Mouse (Mus musculus) CH12.LX (cell line): ENCODE measurements around the gene Kmt5b. TPM values are rescaled to one million over a fixed set of nuclear protein-coding genes. Genes with fewer than 3 reads are reported as not detected.

Source experiments
- DNase-seq: peaks from one replicate; pipeline ENCODE4 v3.0.0-alpha.2; 2013; ENCODE audit errors: extremely low read depth
- H3K27ac ChIP-seq: 2 replicates; pipeline ENCODE4 v1.5.1; 2012; ENCODE audit warnings: low read depth, mild to moderate bottlenecking, control low read depth, moderate library complexity; ENCODE audit not compliant: insufficient read depth
- H3K27me3 ChIP-seq: replicated peaks from 2 replicates; pipeline ENCODE3; 2012; ENCODE audit warnings: inconsistent platforms
- H3K36me3 ChIP-seq, 2 experiments: replicated peaks in 1 of 2; 2 replicates each; pipeline versions ENCODE3 to v1.6.1; 2012; ENCODE audit warnings: inconsistent platforms in 1 of 2, low read length in 1 of 2, mild to moderate bottlenecking in 1 of 2, mixed read lengths in 1 of 2, moderate library complexity in 1 of 2; ENCODE audit not compliant: control insufficient read depth in 1 of 2, insufficient read depth in 1 of 2
- H3K4me1 ChIP-seq, 2 experiments: 2 replicates each; pipeline ENCODE4 v1.6.1; 2012; ENCODE audit warnings: inconsistent platforms in 1 of 2, moderate library complexity in 1 of 2; ENCODE audit not compliant: insufficient read depth in 2 of 2, control insufficient read depth in 1 of 2
- H3K4me2 ChIP-seq: 2 replicates; pipeline ENCODE4 v1.6.1; 2012; ENCODE audit warnings: low read depth, mild to moderate bottlenecking, control low read depth; ENCODE audit not compliant: poor library complexity, insufficient read depth, severe bottlenecking
- H3K4me3 ChIP-seq, 3 experiments: fragments of 150-350 bp in 1 of 3; sonication (generic) in 1 of 3; replicated peaks in 1 of 3; 2 replicates each; pipeline versions ENCODE3 to v1.5.1; 2011 to 2012; ENCODE audit warnings: low read depth in 2 of 3, low read length in 2 of 3, mild to moderate bottlenecking in 2 of 3, moderate library complexity in 2 of 3, control low read depth in 1 of 3, improper control_type of control experiment in 1 of 3, inconsistent platforms in 1 of 3, mixed read lengths in 1 of 3; ENCODE audit not compliant: poor library complexity in 1 of 3
- H3K79me2 ChIP-seq: replicated peaks from 2 replicates; pipeline ENCODE4 v1.6.1; 2012; ENCODE audit warnings: mild to moderate bottlenecking, moderate library complexity; ENCODE audit not compliant: control insufficient read depth, poor library complexity, insufficient read depth, severe bottlenecking; ENCODE audit errors: extremely low read depth
- H3K9ac ChIP-seq: 2 replicates; pipeline ENCODE4 v1.6.1; 2012; ENCODE audit warnings: low read depth, mild to moderate bottlenecking, control low read depth, moderate library complexity; ENCODE audit not compliant: insufficient read depth
- H3K9me3 ChIP-seq: replicated peaks from 2 replicates; pipeline ENCODE3; 2012; ENCODE audit warnings: low read length, inconsistent platforms, mixed read lengths
- CHD2 ChIP-seq: IDR thresholded peaks from 2 replicates; pipeline ENCODE4 v1.6.1; 2011; ENCODE audit warnings: low read length, improper control_type of control experiment
- CTCF ChIP-seq, 2 experiments: IDR thresholded peaks in 1 of 2; conservative IDR thresholded peaks in 1 of 2; 2 replicates each; pipeline ENCODE4 v1.5.1; 2011 to 2012; ENCODE audit warnings: low read depth in 2 of 2, low read length in 2 of 2, improper control_type of control experiment in 1 of 2, inconsistent platforms in 1 of 2, mild to moderate bottlenecking in 1 of 2, moderate library complexity in 1 of 2
- EP300 ChIP-seq: IDR thresholded peaks from 2 replicates; pipeline ENCODE4 v1.6.1; 2011; ENCODE audit warnings: low read length, improper control_type of control experiment
- ETS1 ChIP-seq: conservative IDR thresholded peaks from 2 replicates; pipeline ENCODE4 v1.6.1; 2012; ENCODE audit warnings: low read depth, mild to moderate bottlenecking, inconsistent platforms, low read length, improper control_type of control experiment, moderate library complexity
- GABPA ChIP-seq: IDR thresholded peaks from 2 replicates; pipeline ENCODE4 v1.6.1; 2012; ENCODE audit warnings: low read depth, low read length, improper control_type of control experiment, inconsistent platforms; ENCODE audit not compliant: insufficient replicate concordance
- IRF4 ChIP-seq: IDR thresholded peaks from 2 replicates; pipeline ENCODE4 v1.6.1; 2014; ENCODE audit warnings: low read depth, mild to moderate bottlenecking, inconsistent platforms, low read length, improper control_type of control experiment
- JUN ChIP-seq: IDR thresholded peaks from 2 replicates; pipeline ENCODE4 v1.6.1; 2011; ENCODE audit warnings: low read depth, mild to moderate bottlenecking, low read length, improper control_type of control experiment, moderate library complexity; ENCODE audit not compliant: insufficient read depth
- JUND ChIP-seq: conservative IDR thresholded peaks from 2 replicates; pipeline ENCODE4 v1.6.1; 2011; ENCODE audit warnings: low read depth, low read length, improper control_type of control experiment
- KAT2A ChIP-seq: IDR thresholded peaks from 2 replicates; pipeline ENCODE4 v1.6.1; 2012; ENCODE audit warnings: low read length, improper control_type of control experiment, inconsistent platforms; ENCODE audit not compliant: insufficient replicate concordance
- MAFK ChIP-seq: IDR thresholded peaks from 2 replicates; pipeline ENCODE4 v1.6.1; 2011; ENCODE audit warnings: low read length, improper control_type of control experiment; ENCODE audit not compliant: insufficient replicate concordance
- MAZ ChIP-seq: IDR thresholded peaks from 2 replicates; pipeline ENCODE4 v1.6.1; 2012; ENCODE audit warnings: low read depth, mild to moderate bottlenecking, inconsistent platforms, low read length, improper control_type of control experiment, moderate library complexity
- MEF2A ChIP-seq: IDR thresholded peaks from 2 replicates; pipeline ENCODE4 v1.6.1; 2014; ENCODE audit warnings: low read depth, mild to moderate bottlenecking, inconsistent platforms, low read length, improper control_type of control experiment, borderline replicate concordance
- PAX5 ChIP-seq: IDR thresholded peaks from 2 replicates; pipeline ENCODE4 v1.6.1; 2012; ENCODE audit warnings: low read length, inconsistent platforms, mixed read lengths
- POLR2AphosphoS2 ChIP-seq: IDR thresholded peaks from 2 replicates; pipeline ENCODE4 v1.6.1; 2011; ENCODE audit warnings: low read depth, low read length, improper control_type of control experiment
- RAD21 ChIP-seq: IDR thresholded peaks from 2 replicates; pipeline ENCODE4 v1.6.1; 2011; ENCODE audit warnings: low read depth, mild to moderate bottlenecking, low read length, improper control_type of control experiment, moderate library complexity
- RCOR1 ChIP-seq: conservative IDR thresholded peaks from 2 replicates; pipeline ENCODE4 v1.6.1; 2012; ENCODE audit warnings: low read depth, mild to moderate bottlenecking, inconsistent platforms, low read length, improper control_type of control experiment
- TCF12 ChIP-seq: IDR thresholded peaks from 2 replicates; pipeline ENCODE4 v1.6.1; 2014; ENCODE audit warnings: low read depth, mild to moderate bottlenecking, inconsistent platforms, low read length, improper control_type of control experiment
- UBTF ChIP-seq: IDR thresholded peaks from 2 replicates; pipeline ENCODE4 v1.6.1; 2012; ENCODE audit warnings: low read depth, mild to moderate bottlenecking, inconsistent platforms, low read length, improper control_type of control experiment, moderate library complexity
- USF1 ChIP-seq: IDR thresholded peaks from 2 replicates; pipeline ENCODE4 v1.6.1; 2014; ENCODE audit warnings: low read depth, mild to moderate bottlenecking, inconsistent platforms, low read length, improper control_type of control experiment
- ZKSCAN1 ChIP-seq: IDR thresholded peaks from 2 replicates; pipeline ENCODE4 v1.6.1; 2012; ENCODE audit warnings: low read depth, inconsistent platforms, low read length, improper control_type of control experiment, borderline replicate concordance
- ZMIZ1 ChIP-seq: IDR thresholded peaks from 2 replicates; pipeline ENCODE4 v1.6.1; 2012; ENCODE audit warnings: low read depth, mild to moderate bottlenecking, inconsistent platforms, low read length, improper control_type of control experiment
- dilution Hi-C: fragments of 300-500 bp; cut with MboI; formaldehyde crosslinking; loops from 2 replicates; pipeline ENCODE4 v1.14.3; 2020; ENCODE audit warnings: low sequenced_read_pairs; ENCODE audit not compliant: extremely low pct_unique_long_range_greater_than_20kb, extremely low pct_ligation_motif_present
- in situ Hi-C: fragments of 300-500 bp; cut with MboI; formaldehyde crosslinking; loops from 3 replicates; pipeline ENCODE4 v1.14.3; 2019; ENCODE audit warnings: low sequenced_read_pairs, low pct_ligation_motif_present, low pct_unique_long_range_greater_than_20kb, mixed read lengths
- polyA plus RNA-seq: library from polyadenylated mRNA; unstranded; fragments of >175 nt; gene quantifications from 2 replicates; pipeline ENCODE4 v1.2.1, GENCODE M21; 2012; ENCODE audit warnings: low read depth; ENCODE audit not compliant: insufficient read length
- total RNA-seq, 2 experiments: library from RNA; depleted of rRNA; stranded (reverse); fragments of 300-350 nt in 1 of 2; fragments of >200 nt in 1 of 2; gene quantifications; 2 replicates each; pipeline ENCODE4 v1.2.3; 2012 to 2014

The Kmt5b gene
- total and polyA plus RNA-seq, 3 experiments: 10.9 to 16.6 (median 13.9) TPM

DNA sequence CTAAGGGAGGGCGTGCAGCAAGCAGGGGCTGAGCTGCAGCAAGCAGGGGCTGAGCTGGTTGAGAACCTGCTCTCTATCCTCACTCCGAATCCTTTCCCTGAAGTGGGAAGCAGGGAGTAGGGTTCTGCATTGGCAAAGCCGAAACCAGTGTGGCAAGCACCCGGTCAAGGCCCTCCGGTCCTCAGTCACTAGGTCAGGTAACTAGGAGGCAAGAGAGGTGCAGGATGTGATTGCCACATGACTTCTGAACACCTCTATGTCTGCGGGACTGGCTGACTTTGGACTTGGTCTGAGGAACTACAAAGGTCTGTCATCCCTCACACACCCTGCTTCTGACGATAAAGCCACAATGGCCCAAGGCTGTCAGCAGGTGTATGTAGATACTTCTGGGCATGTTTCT, 67.1 kb downstream of the Kmt5b start:
- Histone ChIP-seq H3K9ac (no peak overlapping the region), H3K4me1 (peaks cover 2 to 8% of the 10 kb centered on the region in 2 experiments; a peak in 2 of 4 replicates), H3K79me2 (no peaks in the 10 kb centered on the region), H3K9me3 (no peaks in the 10 kb centered on the region), H3K4me2 (no peak overlapping the region), H3K36me3 (no peaks in the 10 kb centered on the region), H3K27me3 (peaks cover 2% of the 10 kb centered on the region), H3K27ac (no peak overlapping the region), H3K4me3 (no peak overlapping the region)
- TF ChIP-seq MEF2A (no peak), ETS1 (no peak), PAX5 (no peak), UBTF (no peak), CTCF (conservative IDR thresholded peaks at IDR 0.05 in 1 of 2, IDR thresholded peaks at IDR 0.05 in 1 of 2; ENCODE audit: low read depth in 2 of 2, low read length in 2 of 2) (no peak), MAFK (no peak), IRF4 (no peak), RCOR1 (no peak), EP300 (no peak), MAZ (no peak), CHD2 (no peak), POLR2AphosphoS2 (no peak), USF1 (no peak), JUN (no peak), JUND (no peak), ZKSCAN1 (no peak)
- TF ChIP-seq, all 38 proteins: peak for 0
- dilution Hi-C loops: no loop called here
- no peak for DNase-seq
- in situ Hi-C loops: no loop called here

GRCm38 (mm10) chr19:3836791-3837190, 69.6 kb downstream of the Kmt5b start:
- H3K27me3 ChIP-seq: peaks cover 2% of the 10 kb centered on the region
- no peak for DNase-seq
- no peaks in the 10 kb centered on the region for H3K79me2 ChIP-seq
- H3K27ac ChIP-seq: no peak overlapping the region
- no peak overlapping the region for H3K4me2 ChIP-seq
- no peak overlapping the region for H3K4me3 ChIP-seq
- peaks cover 2 to 11% of the 10 kb centered on the region in 2 experiments; a peak in 2 of 4 replicates for H3K4me1 ChIP-seq
- TF ChIP-seq UBTF: no peak
- no peak for TF ChIP-seq RAD21
- no peak for TF ChIP-seq GABPA
- no peak for TF ChIP-seq IRF4
- TF ChIP-seq TCF12: no peak
- TF ChIP-seq ZMIZ1: no peak
- TF ChIP-seq KAT2A: no peak
- H3K9ac ChIP-seq: no peak overlapping the region
- in situ Hi-C loops (no loop called here), dilution Hi-C loops (no loop called here)
- H3K9me3 ChIP-seq: no peaks in the 10 kb centered on the region
- no peaks in the 10 kb centered on the region for H3K36me3 ChIP-seq
